11 mouse cellular contexts compared by ENCODE assay signal in the genomic region with DNA sequence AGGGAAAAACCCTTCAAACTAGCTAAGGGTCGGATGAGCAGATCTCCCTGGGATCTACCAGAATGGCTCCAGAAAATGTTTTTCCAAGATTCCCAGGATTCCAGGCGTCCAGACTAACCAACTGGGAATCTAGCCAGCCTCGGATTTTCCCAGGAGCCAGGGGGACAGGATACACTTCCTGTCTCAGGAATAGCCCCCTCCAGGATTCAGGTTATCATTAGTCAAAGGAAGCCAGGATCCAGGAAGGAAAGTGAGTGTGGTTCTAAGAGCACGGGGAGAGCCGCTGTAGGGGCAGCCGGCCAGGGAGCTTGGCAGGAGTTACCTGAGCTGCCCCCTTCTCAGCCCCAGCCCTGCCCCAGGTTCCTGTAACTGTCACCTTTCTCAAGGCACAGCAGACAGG. TPM values are rescaled to one million over a fixed set of nuclear protein-coding genes. Genes with fewer than 3 reads are reported as not detected.
DNase-seq lines count a peak whose midpoint lies in the region; ATAC-seq and TF ChIP-seq lines count a peak whose summit lies in the region.
"Had no signal": no experiment of that assay in that cellular context is flagged by ENCODE, and none has a peak within 500 bp of the region (broad histone marks: within the 10 kb centered on the region; RNA-seq: fewer than 3 reads in every experiment).

No protein-coding gene starts in this region.

- H3K27me3 ChIP-seq in intestine, embryonic 15.5 days (replicated peaks), result no peaks in the 10 kb centered on the region
- H3K27me3 ChIP-seq in intestine, postnatal 0 days (replicated peaks; ENCODE audit: control insufficient read depth, insufficient read depth, low read length), result no peaks in the 10 kb centered on the region
- no peaks in the 10 kb centered on the region for H3K27me3 ChIP-seq in lung, embryonic 15.5 days
- H3K27me3 ChIP-seq: CH12.LX had no signal

- H3K4me3 ChIP-seq in intestine, embryonic 15.5 days (replicated peaks), result no peak overlapping the region
- H3K4me3 ChIP-seq in intestine, postnatal 0 days (ENCODE audit: low read depth, low read length), result no peak overlapping the region
- H3K4me3 ChIP-seq in lung, embryonic 15.5 days, result no peak overlapping the region

- H3K36me3 ChIP-seq in intestine, embryonic 15.5 days, result peaks cover 26% of the 10 kb centered on the region
- H3K36me3 ChIP-seq in intestine, postnatal 0 days (ENCODE audit: control insufficient read depth, insufficient read depth), result peaks cover 49% of the 10 kb centered on the region
- H3K36me3 ChIP-seq in lung, embryonic 15.5 days, result peaks cover 44% of the 10 kb centered on the region

- H3K9me3 ChIP-seq in intestine, embryonic 15.5 days, result no peaks in the 10 kb centered on the region
- no peaks in the 10 kb centered on the region for H3K9me3 ChIP-seq in intestine, postnatal 0 days (ENCODE audit: control insufficient read depth)
- no peaks in the 10 kb centered on the region for H3K9me3 ChIP-seq in lung, embryonic 15.5 days

- DNase-seq in gastrocnemius, postnatal 10 days, result peak; percentile 47
- DNase-seq in heart, postnatal 4 days, result peak; percentile 73
- no peak for DNase-seq in spleen, postnatal 10 days (ENCODE audit: low spot score in 2 of 2)
- no peak for DNase-seq in left cerebral cortex, adult 9 months (ENCODE audit: low spot score in 2 of 2)
- DNase-seq in layer of hippocampus, adult 11-12 months (ENCODE audit: low spot score), result no peak
- DNase-seq: right cerebral cortex, adult 18-20 months had no signal

- H3K4me2 ChIP-seq in intestine, embryonic 15.5 days (replicated peaks), result no peak overlapping the region
- H3K4me2 ChIP-seq in intestine, postnatal 0 days (replicated peaks; ENCODE audit: low read depth), result no peak overlapping the region
- peak overlapping the region; percentile 16; the same call in 1 of the 2 replicates for H3K4me2 ChIP-seq in lung, embryonic 15.5 days

- peaks cover 9% of the 10 kb centered on the region; the same call in 1 of the 2 replicates for H3K4me1 ChIP-seq in intestine, embryonic 15.5 days (replicated peaks)
- 0 out of 2 replicates have a peak, but pooled peaks cover 8% of the 10 kb centered on the region for H3K4me1 ChIP-seq in intestine, postnatal 0 days (replicated peaks; ENCODE audit: control insufficient read depth, insufficient read depth, low read length)
- peaks cover 14% of the 10 kb centered on the region for H3K4me1 ChIP-seq in lung, embryonic 15.5 days

- no peak for TF ChIP-seq CTCF in intestine, postnatal 0 days (IDR thresholded peaks at IDR 0.05; ENCODE audit: low read depth)

- no peak overlapping the region for H3K9ac ChIP-seq in intestine, embryonic 15.5 days
- no peak overlapping the region for H3K9ac ChIP-seq in intestine, postnatal 0 days (ENCODE audit: low read depth, low read length)
- no peak overlapping the region for H3K9ac ChIP-seq in lung, embryonic 15.5 days

- ATAC-seq in intestine, embryonic 15.5 days, result no peak
- ATAC-seq in intestine, postnatal 0 days, result no peak
- ATAC-seq in lung, embryonic 15.5 days (ENCODE audit: borderline replicate concordance, extremely low read depth, low FRiP score, low TSS enrichment), result no peak
- ATAC-seq: midbrain, embryonic 16.5 days had no signal

- 61% methylated on average over 6 of the region's 6 CpGs for WGBS in intestine, embryonic 15.5 days
- WGBS in intestine, postnatal 0 days, result 66% methylated on average over 6 of the region's 6 CpGs
- WGBS in lung, embryonic 15.5 days, result 51% methylated on average over 6 of the region's 6 CpGs

- 0 out of 2 replicates have a peak overlapping the region, but pooled peaks have one; percentile 54 for H3K27ac ChIP-seq in intestine, embryonic 15.5 days
- H3K27ac ChIP-seq in intestine, postnatal 0 days (ENCODE audit: low read depth, low read length), result no peak overlapping the region
- peak overlapping the region; percentile 64 for H3K27ac ChIP-seq in lung, embryonic 15.5 days

RNA-seq across cellular contexts. Expression of gene Tnfaip1, which starts 5.1 kb away (rescaled TPM):
- 81.2 and 82.2 TPM in 2 replicates for polyA plus RNA-seq in intestine, embryonic 15.5 days (2015; fragmentation: Nextera tagmentation; extraction: Ambion mirVana)
- polyA plus RNA-seq in intestine, postnatal 0 days (2015; fragmentation: Nextera tagmentation; extraction: Ambion mirVana), result 64.7 and 71.5 TPM in 2 replicates
- 10 to 100 TPM; 39.3 to 42.6 TPM for total RNA-seq in gastrocnemius, postnatal 10 days (2021)
- total RNA-seq in heart, postnatal 4 days (2021), result 10 to 100 TPM; 69.6 to 71.6 TPM
- 83.0 and 83.1 TPM in 2 replicates for polyA plus RNA-seq in lung, embryonic 15.5 days (2015; fragmentation: Nextera tagmentation; extraction: Ambion mirVana)

RNA-seq across cellular contexts. Expression of gene Ift20, which starts 5.1 kb away (rescaled TPM):
- polyA plus RNA-seq in intestine, embryonic 15.5 days (2015; fragmentation: Nextera tagmentation; extraction: Ambion mirVana), result 126 and 137 TPM in 2 replicates
- 221 and 222 TPM in 2 replicates for polyA plus RNA-seq in intestine, postnatal 0 days (2015; fragmentation: Nextera tagmentation; extraction: Ambion mirVana)
- total RNA-seq in gastrocnemius, postnatal 10 days (2021), result 10 to 100 TPM; 28.0 to 39.1 TPM
- total RNA-seq in heart, postnatal 4 days (2021), result 10 to 100 TPM; 56.3 to 58.9 TPM
- 134 and 137 TPM in 2 replicates for polyA plus RNA-seq in lung, embryonic 15.5 days (2015; fragmentation: Nextera tagmentation; extraction: Ambion mirVana)

RNA-seq across cellular contexts. Expression of gene Poldip2, which starts 19.1 kb away (rescaled TPM):
- polyA plus RNA-seq in intestine, embryonic 15.5 days (2015; fragmentation: Nextera tagmentation; extraction: Ambion mirVana), result 147 and 149 TPM in 2 replicates
- polyA plus RNA-seq in intestine, postnatal 0 days (2015; fragmentation: Nextera tagmentation; extraction: Ambion mirVana), result 65.8 and 67.1 TPM in 2 replicates
- total RNA-seq in gastrocnemius, postnatal 10 days (2021), result 100 to 1,000 TPM in 1 of 2 experiments, 10 to 100 TPM in 1; 99.9 to 109 TPM
- total RNA-seq in heart, postnatal 4 days (2021), result 100 to 1,000 TPM; 148 to 152 TPM
- polyA plus RNA-seq in lung, embryonic 15.5 days (2015; fragmentation: Nextera tagmentation; extraction: Ambion mirVana), result 158 TPM in 2 replicates

RNA-seq across cellular contexts. Expression of gene Tmem199, which starts 19.1 kb away (rescaled TPM):
- polyA plus RNA-seq in intestine, embryonic 15.5 days (2015; fragmentation: Nextera tagmentation; extraction: Ambion mirVana), result 54.1 and 56.9 TPM in 2 replicates
- polyA plus RNA-seq in intestine, postnatal 0 days (2015; fragmentation: Nextera tagmentation; extraction: Ambion mirVana), result 49.2 and 51.2 TPM in 2 replicates
- 10 to 100 TPM; 14.2 to 16.3 TPM for total RNA-seq in gastrocnemius, postnatal 10 days (2021)
- total RNA-seq in heart, postnatal 4 days (2021), result 10 to 100 TPM; 18.3 to 19.6 TPM
- 44.4 and 48.3 TPM in 2 replicates for polyA plus RNA-seq in lung, embryonic 15.5 days (2015; fragmentation: Nextera tagmentation; extraction: Ambion mirVana)

RNA-seq across cellular contexts. Expression of gene Tmem97, which starts 19.5 kb away (rescaled TPM):
- polyA plus RNA-seq in intestine, embryonic 15.5 days (2015; fragmentation: Nextera tagmentation; extraction: Ambion mirVana), result 182 and 269 TPM in 2 replicates
- 83.9 and 86.9 TPM in 2 replicates for polyA plus RNA-seq in intestine, postnatal 0 days (2015; fragmentation: Nextera tagmentation; extraction: Ambion mirVana)
- total RNA-seq in gastrocnemius, postnatal 10 days (2021), result 10 to 100 TPM; 11.9 to 13.9 TPM
- total RNA-seq in heart, postnatal 4 days (2021), result 10 to 100 TPM; 31.4 to 32.3 TPM
- 73.2 and 79.5 TPM in 2 replicates for polyA plus RNA-seq in lung, embryonic 15.5 days (2015; fragmentation: Nextera tagmentation; extraction: Ambion mirVana)

Comparison
In these comparisons a context has a peak if more than half of its experiments do, and no peak if none do; other contexts are left out.
1. DNase-seq: peak in gastrocnemius, postnatal 10 days (single experiment) and heart, postnatal 4 days (single experiment); none in spleen, postnatal 10 days (0 of 2), left cerebral cortex, adult 9 months (0 of 2) and layer of hippocampus, adult 11-12 months (single experiment).